8 mouse cellular contexts compared by ENCODE assay signal in the genomic region with DNA sequence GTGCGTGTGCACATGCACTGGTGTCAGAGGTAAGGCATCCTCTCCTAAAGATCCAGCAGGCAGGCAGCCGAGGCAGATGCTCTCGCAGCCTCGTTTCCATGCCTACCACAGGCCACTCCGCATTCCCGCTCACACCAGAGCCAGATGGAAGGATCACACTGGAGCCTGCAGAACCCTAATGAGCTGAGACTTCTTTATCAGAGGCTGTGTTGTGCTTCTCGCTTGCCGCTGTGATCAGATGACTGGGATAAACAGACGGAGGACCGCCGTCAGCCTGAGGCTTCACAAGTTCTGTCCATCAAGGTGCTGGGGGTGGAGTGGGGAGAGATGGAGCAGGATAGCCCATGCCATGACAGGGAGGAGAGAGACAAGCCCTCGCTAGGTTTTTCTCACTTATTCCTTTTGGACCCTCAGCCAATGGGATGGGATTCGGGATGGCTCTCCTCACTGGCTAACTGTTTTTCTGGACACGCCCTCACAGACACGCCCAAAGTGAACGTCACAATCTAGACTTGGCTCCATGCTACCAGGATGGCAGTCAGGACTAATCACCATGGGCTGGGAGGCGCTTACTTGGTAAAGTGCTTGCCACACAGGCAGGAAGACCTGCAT. TPM values are rescaled to one million over a fixed set of nuclear protein-coding genes. Genes with fewer than 3 reads are reported as not detected.
DNase-seq lines count a peak whose midpoint lies in the region; ATAC-seq lines count a peak whose summit lies in the region.

No protein-coding gene starts in this region.

- H3K4me1 ChIP-seq in lung, embryonic 15.5 days: no peaks in the 10 kb centered on the region
- no peaks in the 10 kb centered on the region for H3K4me1 ChIP-seq in intestine, embryonic 14.5 days (replicated peaks; ENCODE audit: control insufficient read depth, insufficient read depth, low read length)
- H3K4me1 ChIP-seq in midbrain, embryonic 13.5 days (replicated peaks): peaks cover 15% of the 10 kb centered on the region

- H3K36me3 ChIP-seq in lung, embryonic 15.5 days: no peaks in the 10 kb centered on the region
- no peaks in the 10 kb centered on the region for H3K36me3 ChIP-seq in intestine, embryonic 14.5 days (ENCODE audit: control insufficient read depth, insufficient read depth, low read length)
- H3K36me3 ChIP-seq in midbrain, embryonic 13.5 days: no peaks in the 10 kb centered on the region

- H3K27me3 ChIP-seq in lung, embryonic 15.5 days: no peaks in the 10 kb centered on the region
- no peaks in the 10 kb centered on the region for H3K27me3 ChIP-seq in intestine, embryonic 14.5 days (replicated peaks; ENCODE audit: control insufficient read depth, insufficient read depth, low read length)
- H3K27me3 ChIP-seq in midbrain, embryonic 13.5 days: no peaks in the 10 kb centered on the region

- no peak overlapping the region for H3K9ac ChIP-seq in lung, embryonic 15.5 days
- no peak overlapping the region for H3K9ac ChIP-seq in intestine, embryonic 14.5 days (ENCODE audit: low read length)
- H3K9ac ChIP-seq in midbrain, embryonic 13.5 days (replicated peaks): 0 out of 2 replicates have a peak overlapping the region, but pooled peaks have one; percentile 19

- H3K9me3 ChIP-seq in lung, embryonic 15.5 days: no peaks in the 10 kb centered on the region
- no peaks in the 10 kb centered on the region for H3K9me3 ChIP-seq in intestine, embryonic 14.5 days (ENCODE audit: control insufficient read depth, low read length)
- no peaks in the 10 kb centered on the region for H3K9me3 ChIP-seq in midbrain, embryonic 13.5 days

- DNase-seq in lung, postnatal 36 days: no peak
- DNase-seq in embryo, embryonic 9.5 days (ENCODE audit: extremely low spot score): peak; percentile 42
- peak; percentile 63 for DNase-seq in intestine, embryonic 14.5 days (ENCODE audit: low spot score)
- DNase-seq in testis, postnatal 10 days (ENCODE audit: low spot score): no peak
- no peak for DNase-seq in urinary bladder, postnatal 10 days (ENCODE audit: low spot score)

- H3K4me2 ChIP-seq in lung, embryonic 15.5 days: peak overlapping the region; percentile 25; the same call in 1 of the 2 replicates
- H3K4me2 ChIP-seq in intestine, embryonic 14.5 days (ENCODE audit: low read length): peak overlapping the region; percentile 25
- H3K4me2 ChIP-seq in midbrain, embryonic 13.5 days (replicated peaks): peak overlapping the region; percentile 33

- ATAC-seq in lung, embryonic 15.5 days (ENCODE audit: borderline replicate concordance, extremely low read depth, low FRiP score, low TSS enrichment): no peak
- ATAC-seq in intestine, embryonic 14.5 days (replicated peaks; ENCODE audit: low FRiP score, low TSS enrichment, low read depth): peak; percentile 63; the same call in 1 of the 2 replicates
- peak; percentile 87 for ATAC-seq in midbrain, embryonic 13.5 days
- ATAC-seq in activated CD4-positive, CD25-positive, alpha-beta regulatory T cell, adult 4 months: no peak

- 17% methylated on average over 17 of the region's 17 CpGs for WGBS in lung, embryonic 15.5 days
- 15% methylated on average over 17 of the region's 17 CpGs for WGBS in intestine, embryonic 14.5 days
- WGBS in midbrain, embryonic 13.5 days: 19% methylated on average over 17 of the region's 17 CpGs

- H3K4me3 ChIP-seq in lung, embryonic 15.5 days: no peak overlapping the region
- 0 out of 2 replicates have a peak overlapping the region, but pooled peaks have one; percentile 3 for H3K4me3 ChIP-seq in intestine, embryonic 14.5 days (ENCODE audit: low read depth, low read length)
- H3K4me3 ChIP-seq in midbrain, embryonic 13.5 days (replicated peaks): peak overlapping the region; percentile 12

- H3K27ac ChIP-seq in lung, embryonic 15.5 days: no peak overlapping the region
- H3K27ac ChIP-seq in intestine, embryonic 14.5 days (ENCODE audit: low read depth): no peak overlapping the region; the same call in 1 of the 2 replicates
- H3K27ac ChIP-seq in midbrain, embryonic 13.5 days: peak overlapping the region; percentile 53

RNA-seq across cellular contexts. Expression of a gene that starts 47.3 kb away (rescaled TPM):
- polyA plus RNA-seq in lung, embryonic 15.5 days (2015; fragmentation: Nextera tagmentation; extraction: Ambion mirVana): 1.5 and 1.9 TPM in 2 replicates
- 0.23 and 0.38 TPM in 2 replicates for polyA plus RNA-seq in intestine, embryonic 14.5 days (2014; fragmentation: Nextera tagmentation; extraction: Ambion mirVana)
- 0.17 and 0.31 TPM in 2 replicates for polyA plus RNA-seq in midbrain, embryonic 13.5 days (2015; fragmentation: Nextera tagmentation; extraction: Ambion mirVana)
- polyA plus RNA-seq in activated CD4-positive, CD25-positive, alpha-beta regulatory T cell, adult 4 months (2017; shearing (Covaris generic)): not detected

Comparison
In these comparisons a context has a peak if more than half of its experiments do, and no peak if none do; other contexts are left out.
1. ATAC-seq: peak in intestine, embryonic 14.5 days (single experiment) and midbrain, embryonic 13.5 days (single experiment); none in lung, embryonic 15.5 days (single experiment) and activated CD4-positive, CD25-positive, alpha-beta regulatory T cell, adult 4 months (single experiment).
2. DNase-seq: peak in embryo, embryonic 9.5 days (single experiment) and intestine, embryonic 14.5 days (single experiment); none in lung, postnatal 36 days (single experiment), testis, postnatal 10 days (single experiment) and urinary bladder, postnatal 10 days (single experiment).
3. Peak in every context shown above with its lines, with median percentiles within 50 percentile points of each other: H3K4me2 ChIP-seq.